Mouse (Mus musculus) heart, postnatal 0 days (tissue): ENCODE measurements around the gene Srp54c. TPM values are rescaled to one million over a fixed set of nuclear protein-coding genes. Genes with fewer than 3 reads are reported as not detected.
"Not testable (repeated sequence)": the region's sequence is repeated elsewhere in the genome, so short reads cannot be mapped to it uniquely, and the experiment has no call there.

ENCODE experiments used
- ATAC-seq: fragments of 200-750 bp; cut with Nextera tagmentation; 2 replicates; pipeline ENCODE4 v1.8.0; 2017; ENCODE audit warnings: low read depth, moderate number of reproducible peaks, moderate library complexity; ENCODE audit not compliant: insufficient read depth
- DNase-seq: peaks from one replicate; pipeline ENCODE4 v3.0.0-alpha.2; 2016; ENCODE audit warnings: low spot score
- H3K27ac ChIP-seq: fragments of 300-500 bp; sonication (generic); 2 replicates; pipeline ENCODE4 v1.5.1; 2014; ENCODE audit warnings: low read depth, mild to moderate bottlenecking
- H3K27me3 ChIP-seq: fragments of 300-500 bp; sonication (generic); 2 replicates; pipeline ENCODE4 v1.6.1; 2014; ENCODE audit warnings: low read length, mixed read lengths; ENCODE audit not compliant: control insufficient read depth, insufficient read depth
- H3K36me3 ChIP-seq: fragments of 300-500 bp; sonication (generic); replicated peaks from 2 replicates; pipeline ENCODE4 v1.6.1; 2014; ENCODE audit warnings: low read length, mixed read lengths; ENCODE audit not compliant: control insufficient read depth, insufficient read depth
- H3K4me1 ChIP-seq: fragments of 300-500 bp; sonication (generic); 2 replicates; pipeline ENCODE4 v1.6.1; 2014; ENCODE audit warnings: antibody characterized with exemption; ENCODE audit not compliant: control insufficient read depth, insufficient read depth
- H3K4me2 ChIP-seq: fragments of 300-500 bp; sonication (generic); 2 replicates; pipeline ENCODE4 v1.6.1; 2014; ENCODE audit warnings: low read depth, mild to moderate bottlenecking, low read length, moderate library complexity
- H3K4me3 ChIP-seq: fragments of 300-500 bp; sonication (generic); 2 replicates; pipeline ENCODE4 v1.5.1; 2014; ENCODE audit warnings: low read depth, low read length
- H3K9ac ChIP-seq: fragments of 300-500 bp; sonication (generic); replicated peaks from 2 replicates; pipeline ENCODE4 v1.6.1; 2014; ENCODE audit warnings: low read depth, low read length, mixed read lengths
- H3K9me3 ChIP-seq: fragments of 300-500 bp; sonication (generic); replicated peaks from 2 replicates; pipeline ENCODE4 v1.6.1; 2016; ENCODE audit warnings: low read length; ENCODE audit not compliant: control insufficient read depth
- WGBS: fragments of 180-500 bp; shearing (Covaris S2); extraction: QIAGEN DNeasy Blood & Tissue Kit; methylation state at CpG from one replicate; pipeline ENCODE4 v1.1.7; 2014; 5-methylcytosine and 5-hydroxymethylcytosine counted together
- polyA plus RNA-seq: library from polyadenylated mRNA; unstranded; fragments of >200 nt; fragmentation: Nextera tagmentation; extraction: Ambion mirVana; gene quantifications from 2 replicates; pipeline ENCODE4 v1.2.1, GENCODE M21; 2015
- total RNA-seq: library from RNA; depleted of rRNA; stranded (reverse); fragments of >200 nt; gene quantifications from 2 replicates; pipeline ENCODE4 v1.2.3, GENCODE M21; 2014; ENCODE audit warnings: low replicate concordance; rRNA removed

Gene Srp54c
- total RNA-seq (28.6 and 31.3 TPM in 2 replicates), polyA plus RNA-seq (59.3 and 62.4 TPM in 2 replicates)

DNA sequence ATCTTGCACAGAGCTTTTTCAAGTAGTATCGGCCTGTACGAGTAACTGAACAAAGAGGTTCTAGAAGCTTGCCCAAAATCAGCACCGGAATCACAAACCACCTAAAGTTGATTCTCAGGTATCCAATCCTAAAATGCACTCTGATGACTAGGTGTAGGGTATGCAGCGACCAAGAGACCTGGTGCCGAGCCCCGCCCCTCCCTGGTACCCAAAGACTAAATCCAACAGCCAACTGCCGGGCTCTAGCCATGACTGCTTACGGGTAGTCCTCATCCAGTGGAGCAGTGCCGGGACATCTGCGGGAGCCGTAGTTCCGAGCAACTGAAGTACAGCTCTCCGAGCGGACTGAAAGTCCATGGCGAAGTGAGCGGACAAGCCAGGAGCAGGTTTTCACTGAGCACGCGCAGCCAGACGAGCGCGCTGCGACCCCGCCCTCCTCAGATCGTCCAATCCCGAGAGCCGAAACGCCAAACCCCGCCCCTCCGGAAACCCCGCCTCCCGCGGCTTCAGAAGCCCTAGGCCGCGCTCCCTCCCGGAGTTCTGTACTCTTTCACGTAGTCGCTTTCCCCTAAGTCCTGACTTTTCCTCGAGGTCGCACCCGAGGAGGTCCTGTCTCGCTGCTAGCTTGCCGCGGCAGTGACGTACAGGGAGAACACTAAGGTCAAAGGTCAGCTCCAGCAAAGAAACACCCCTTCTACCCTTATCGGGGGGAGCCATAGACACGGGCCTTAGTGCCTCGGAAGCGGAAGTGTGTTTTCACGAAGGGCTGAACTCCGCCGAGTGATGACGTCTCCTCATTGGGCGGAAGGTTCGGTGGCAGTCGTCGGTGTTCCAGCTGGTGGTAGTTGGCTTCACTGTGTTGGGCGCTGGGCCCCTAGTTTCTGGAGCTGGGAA is at the start of gene Srp54c:
TSS of gene Srp54c (plus strand) at position 543 of the 894 bp plus-strand sequence.
- not testable (repeated sequence) for H3K4me2 ChIP-seq, H3K9ac ChIP-seq, H3K4me1 ChIP-seq, H3K9me3 ChIP-seq, H3K36me3 ChIP-seq, H3K27me3 ChIP-seq, DNase-seq
- H3K27ac ChIP-seq, result peak within 1 kb of the TSS; percentile 78
- H3K4me3 ChIP-seq, result peak within 1 kb of the TSS; percentile 38
- peak; percentile 96 for ATAC-seq
- WGBS, result no CpG with 5 or more reads among the region's 57 CpGs

DNA sequence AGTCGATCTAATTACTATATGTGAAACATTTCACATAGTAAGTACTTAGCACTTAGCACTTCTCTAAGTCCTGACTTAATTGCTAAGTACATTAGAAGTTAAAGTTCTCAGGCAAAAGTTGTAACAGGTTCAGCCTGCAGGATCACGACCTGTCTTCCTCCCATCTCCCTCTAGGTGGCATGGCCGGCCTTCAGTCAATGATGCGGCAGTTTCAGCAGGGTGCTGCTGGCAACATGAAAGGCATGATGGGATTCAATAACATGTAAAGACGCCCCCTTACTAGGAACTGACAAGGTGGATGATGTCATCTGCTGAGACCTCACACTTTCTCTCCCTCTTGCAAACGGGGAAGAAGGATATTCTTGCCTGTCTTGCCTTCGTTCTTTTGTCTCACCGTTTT is 42.3 kb upstream of the Srp54c start:
- not testable (repeated sequence) for H3K9me3 ChIP-seq, H3K27ac ChIP-seq, DNase-seq, H3K4me2 ChIP-seq, H3K9ac ChIP-seq, H3K4me1 ChIP-seq, H3K27me3 ChIP-seq, H3K4me3 ChIP-seq, H3K36me3 ChIP-seq, ATAC-seq
- WGBS, result no CpG with 5 or more reads among the region's 8 CpGs

DNA sequence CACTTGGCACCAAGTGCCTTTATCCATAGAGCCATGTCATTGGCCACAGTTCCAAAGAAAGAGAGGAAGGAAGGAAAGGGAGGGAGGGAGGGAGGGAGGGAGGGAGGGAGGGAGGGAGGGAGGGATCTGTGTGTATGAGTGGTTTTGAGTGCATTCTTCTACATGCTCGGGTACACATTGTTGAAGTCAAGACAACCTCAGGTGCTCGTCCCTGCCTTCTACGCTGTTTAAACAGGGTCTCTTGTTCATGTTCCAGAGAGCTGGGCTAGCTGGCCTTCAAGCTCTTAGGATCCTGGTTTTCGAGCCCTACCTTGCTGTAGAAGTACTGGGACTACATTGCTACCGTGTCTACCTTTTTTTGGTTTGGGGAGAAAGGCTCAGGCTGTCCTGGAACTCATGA is 40.8 kb upstream of the Srp54c start:
- H3K4me3 ChIP-seq, H3K4me2 ChIP-seq, H3K27ac ChIP-seq, H3K36me3 ChIP-seq, H3K9ac ChIP-seq, H3K9me3 ChIP-seq, ATAC-seq, DNase-seq, H3K4me1 ChIP-seq, H3K27me3 ChIP-seq: not testable (repeated sequence)
- no CpG with 5 or more reads among the region's 5 CpGs for WGBS

DNA sequence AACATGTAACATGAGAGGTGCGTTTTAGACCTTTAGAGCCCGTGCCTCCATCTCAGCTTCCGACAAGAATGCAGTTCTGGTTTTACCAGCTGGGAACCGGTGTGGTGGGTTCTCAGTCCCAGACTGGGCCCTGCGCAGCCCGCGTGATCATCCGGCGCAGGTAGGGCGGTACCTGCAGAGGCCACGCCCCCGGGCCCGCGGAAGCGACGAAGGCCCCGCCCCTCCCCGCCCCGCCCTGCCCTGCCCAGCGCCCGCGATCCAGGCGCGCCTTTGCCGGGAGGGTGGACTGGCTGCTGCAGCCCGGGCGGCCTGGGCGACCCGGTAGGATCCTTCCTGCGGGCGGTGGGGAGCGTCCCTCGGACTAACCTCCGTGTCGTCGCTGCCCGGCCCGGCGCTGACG is 30.7 kb upstream of the Srp54c start, which contains the start of gene 1700047I17Rik2:
TSS of gene 1700047I17Rik2 (plus strand) at position 287 of the 400 bp plus-strand sequence.
- H3K4me2 ChIP-seq, H3K4me1 ChIP-seq, H3K9ac ChIP-seq, H3K9me3 ChIP-seq, H3K36me3 ChIP-seq, DNase-seq, H3K4me3 ChIP-seq, H3K27me3 ChIP-seq, H3K27ac ChIP-seq: not testable (repeated sequence)
- peak; percentile 98 for ATAC-seq
- WGBS, result no CpG with 5 or more reads among the region's 40 CpGs

DNA sequence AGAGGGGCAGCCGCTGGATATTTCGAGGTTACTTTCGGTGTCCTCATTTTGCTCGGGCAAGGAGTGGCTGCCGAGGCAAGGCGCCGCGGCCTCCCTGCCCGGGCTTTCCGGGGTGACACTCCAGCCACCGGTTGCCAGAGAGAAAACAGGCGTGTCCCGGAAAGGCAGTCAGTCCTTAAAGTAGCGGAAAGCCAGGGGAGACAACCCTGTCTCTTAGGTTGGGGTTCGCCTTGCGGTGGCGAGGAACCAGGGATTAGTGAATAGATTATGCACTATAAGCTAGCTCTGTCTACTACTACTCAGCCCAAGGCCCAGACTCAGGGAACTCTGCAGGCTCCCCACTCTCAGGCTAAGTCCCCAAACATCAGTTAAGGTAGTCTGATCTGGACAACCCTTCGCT is 30.2 kb upstream of the Srp54c start:
- H3K27me3 ChIP-seq, H3K27ac ChIP-seq, H3K9ac ChIP-seq, H3K36me3 ChIP-seq, DNase-seq, H3K4me2 ChIP-seq, H3K9me3 ChIP-seq, H3K4me3 ChIP-seq, H3K4me1 ChIP-seq: not testable (repeated sequence)
- ATAC-seq, result peak; percentile 63
- no CpG with 5 or more reads among the region's 18 CpGs for WGBS

DNA sequence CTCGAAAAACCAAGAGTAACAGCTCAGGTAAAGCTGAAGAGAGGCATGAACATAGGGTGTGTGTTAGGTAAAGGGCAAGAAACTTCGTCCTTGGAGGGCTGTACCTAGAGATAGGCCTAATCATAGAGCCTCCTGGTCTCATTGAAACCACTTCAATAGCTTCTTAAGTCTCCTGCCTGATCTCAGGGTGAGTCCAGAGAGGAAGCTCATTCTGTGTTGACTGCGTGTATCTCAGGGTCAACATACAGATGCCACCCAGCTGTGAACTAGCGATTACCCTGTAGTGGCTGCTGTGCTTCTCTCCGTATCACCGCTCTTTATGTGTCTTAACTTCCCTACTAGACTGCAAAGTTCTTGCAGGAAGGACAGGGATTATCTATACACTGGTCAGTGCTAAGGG is 17.0 kb upstream of the Srp54c start:
- not testable (repeated sequence) for H3K36me3 ChIP-seq, H3K4me1 ChIP-seq, H3K4me3 ChIP-seq, H3K9ac ChIP-seq, ATAC-seq, H3K27ac ChIP-seq, H3K27me3 ChIP-seq, DNase-seq, H3K9me3 ChIP-seq, H3K4me2 ChIP-seq
- WGBS, result no CpG with 5 or more reads among the region's 6 CpGs

DNA sequence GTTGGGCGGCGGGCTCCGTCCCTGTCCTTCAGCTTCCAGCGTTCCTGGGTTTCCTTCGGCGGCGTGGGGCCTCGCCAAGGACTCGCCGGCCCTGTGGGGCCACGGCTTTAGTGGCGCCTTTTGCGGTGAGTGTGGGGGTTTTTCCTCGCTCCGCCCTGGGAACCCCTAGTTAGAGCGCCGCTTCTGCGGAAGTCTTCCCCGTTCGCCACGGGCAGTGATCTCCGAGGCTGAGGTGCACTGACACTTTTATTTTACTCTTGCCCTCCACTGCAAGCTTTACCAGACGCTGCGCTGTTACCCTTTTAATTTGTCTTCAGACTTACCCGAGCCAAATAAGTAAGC is 523 bp downstream of the Srp54c start:
- not testable (repeated sequence) for H3K4me2 ChIP-seq, H3K36me3 ChIP-seq, H3K4me1 ChIP-seq, DNase-seq, H3K27me3 ChIP-seq, H3K9ac ChIP-seq, H3K9me3 ChIP-seq
- WGBS, result 0% methylated on average over 9 of the region's 25 CpGs
- peak; percentile 13 for ATAC-seq
- peak overlapping the region; percentile 38 for H3K4me3 ChIP-seq
- peak overlapping the region; percentile 78 for H3K27ac ChIP-seq

DNA sequence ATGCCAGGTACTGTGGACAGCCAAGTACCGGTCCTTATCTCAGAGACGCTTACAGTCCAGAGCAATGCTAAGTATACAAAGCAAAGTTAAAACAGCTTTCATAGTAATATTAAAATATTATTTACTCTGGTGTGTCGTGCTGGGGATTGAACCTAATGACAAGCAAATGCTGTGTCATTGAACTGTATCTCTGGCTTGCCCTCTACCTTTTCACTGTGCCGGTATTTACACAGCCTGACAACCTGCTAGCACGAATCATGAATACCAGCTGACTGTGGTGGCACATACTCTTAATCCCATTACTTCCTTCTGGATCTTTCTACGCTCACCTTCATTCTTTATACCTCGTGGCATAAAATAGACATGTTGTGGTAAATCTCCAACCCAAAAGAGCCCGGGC is 12.3 kb downstream of the Srp54c start:
- not testable (repeated sequence) for ATAC-seq, H3K36me3 ChIP-seq, H3K4me1 ChIP-seq, H3K27me3 ChIP-seq, H3K9me3 ChIP-seq, H3K27ac ChIP-seq, H3K4me2 ChIP-seq, DNase-seq, H3K4me3 ChIP-seq, H3K9ac ChIP-seq
- WGBS, result no CpG with 5 or more reads among the region's 8 CpGs
